Mouse (Mus musculus): ENCODE measurements around the gene Gkap1. TPM values are rescaled to one million over a fixed set of nuclear protein-coding genes. Genes with fewer than 3 reads are reported as not detected.

The Gkap1 gene
- polyA plus RNA-seq, 1 experiment from 2014 or later = 48.5 TPM

DNA sequence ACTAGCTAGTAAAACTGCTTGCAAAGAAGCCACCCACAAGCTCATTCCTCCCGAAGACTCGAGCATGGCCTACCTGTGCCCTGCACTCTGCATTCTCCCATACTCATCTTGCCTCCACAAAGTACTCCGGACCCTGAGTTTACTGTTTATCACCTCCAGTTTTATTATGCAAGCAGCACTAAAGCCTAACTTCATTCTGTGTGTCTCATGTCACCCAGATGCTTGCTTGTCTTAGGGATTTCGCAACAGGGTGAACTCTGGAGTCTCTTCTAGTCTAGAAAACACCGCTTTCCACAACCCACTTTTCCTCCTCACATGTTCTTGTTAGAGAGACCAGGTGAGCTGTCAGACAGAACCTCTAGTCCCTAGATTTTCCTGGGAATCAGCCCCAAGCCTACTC lies 26.5 kb downstream of the Gkap1 start:
- 95% methylated on average over 5 of the region's 5 CpGs for WGBS
- no peak for ATAC-seq (replicated peaks; ENCODE audit: low FRiP score)
- no peaks in the 10 kb centered on the region for H3K36me3 ChIP-seq (ENCODE audit: control insufficient read depth, insufficient read depth, low read length)

DNA sequence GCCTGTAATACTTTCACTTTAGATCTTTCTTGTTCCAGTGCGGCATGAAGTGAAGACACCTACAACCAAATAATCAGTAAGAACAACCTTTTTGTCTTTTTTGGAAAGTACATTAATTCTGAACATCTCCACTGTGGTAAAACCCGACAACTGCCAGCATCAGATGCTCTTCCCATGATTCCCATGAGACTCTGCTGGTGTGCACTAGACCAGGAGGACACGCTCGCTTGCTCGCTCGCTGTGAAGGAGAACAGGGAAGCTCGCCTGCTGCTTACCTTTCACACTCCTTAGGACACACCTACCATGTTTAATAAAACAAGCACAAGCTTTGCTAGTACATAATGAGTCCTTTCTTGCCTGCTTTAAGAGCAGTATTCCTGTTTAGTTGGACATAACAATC lies 39.0 kb downstream of the Gkap1 start:
- no peak for DNase-seq (ENCODE audit: low spot score)
- 93% methylated on average over 7 of the region's 7 CpGs for WGBS
- no peaks in the 10 kb centered on the region for H3K4me1 ChIP-seq (replicated peaks; ENCODE audit: control insufficient read depth, insufficient read depth, low read length)

More for the DNA sequence above, 26.5 kb downstream of the Gkap1 start:
- Histone ChIP-seq H3K9me3 (ENCODE audit: control insufficient read depth, low read length) (no peaks in the 10 kb centered on the region), H3K4me1 (replicated peaks; ENCODE audit: control insufficient read depth, insufficient read depth, low read length) (no peaks in the 10 kb centered on the region), H3K27ac (ENCODE audit: low read depth, low read length) (no peak overlapping the region), H3K4me2 (ENCODE audit: low read depth, low read length, severe bottlenecking) (no peak overlapping the region), H3K27me3 (ENCODE audit: control insufficient read depth, insufficient read depth, low read length) (no peaks in the 10 kb centered on the region), H3K9ac (ENCODE audit: low read length) (no peak overlapping the region), H3K4me3 (ENCODE audit: low read depth, low read length) (no peak overlapping the region)
- DNase-seq (ENCODE audit: low spot score) = no peak

DNA sequence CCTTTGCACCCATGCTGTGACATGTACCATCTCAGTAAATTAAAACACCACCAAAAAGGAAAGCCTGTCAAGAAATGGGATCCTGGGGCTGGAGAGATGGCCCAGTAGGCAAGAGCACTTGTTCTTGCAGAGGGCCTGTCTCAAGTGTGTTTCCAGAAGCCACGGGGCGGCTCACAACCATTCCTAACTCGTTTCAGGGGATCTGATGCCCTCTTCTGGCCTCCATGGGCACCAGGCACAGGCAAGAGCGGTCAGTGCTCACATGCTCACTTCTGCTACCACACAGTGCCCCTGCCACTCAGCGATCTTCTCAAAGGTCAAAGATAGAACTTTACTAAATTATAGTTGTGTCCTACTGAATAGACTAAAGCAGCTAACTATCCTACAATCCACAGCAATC lies 42.9 kb downstream of the Gkap1 start:
- H3K27me3 ChIP-seq (ENCODE audit: control insufficient read depth, insufficient read depth, low read length) = no peaks in the 10 kb centered on the region
- H3K4me2 ChIP-seq (ENCODE audit: low read depth, low read length, severe bottlenecking) = no peak overlapping the region
- no peaks in the 10 kb centered on the region for H3K4me1 ChIP-seq (replicated peaks; ENCODE audit: control insufficient read depth, insufficient read depth, low read length)
- ATAC-seq (replicated peaks; ENCODE audit: low FRiP score) (no peak), DNase-seq (ENCODE audit: low spot score) (peak; percentile 54)
- no peak overlapping the region for H3K27ac ChIP-seq (ENCODE audit: low read depth, low read length)
- no peak overlapping the region for H3K9ac ChIP-seq (ENCODE audit: low read length)
- WGBS = 50% methylated on average over 5 of the region's 5 CpGs
- no peaks in the 10 kb centered on the region for H3K36me3 ChIP-seq (ENCODE audit: control insufficient read depth, insufficient read depth, low read length)
- no peak overlapping the region for H3K4me3 ChIP-seq (ENCODE audit: low read depth, low read length)
- no peaks in the 10 kb centered on the region for H3K9me3 ChIP-seq (ENCODE audit: control insufficient read depth, low read length)

More for the DNA sequence above, 39.0 kb downstream of the Gkap1 start:
- Histone ChIP-seq H3K27me3 (ENCODE audit: control insufficient read depth, insufficient read depth, low read length) (no peaks in the 10 kb centered on the region), H3K36me3 (ENCODE audit: control insufficient read depth, insufficient read depth, low read length) (no peaks in the 10 kb centered on the region; the same call in 1 of the 2 replicates), H3K4me3 (ENCODE audit: low read depth, low read length) (no peak overlapping the region), H3K27ac (ENCODE audit: low read depth, low read length) (no peak overlapping the region), H3K4me2 (ENCODE audit: low read depth, low read length, severe bottlenecking) (no peak overlapping the region), H3K9me3 (ENCODE audit: control insufficient read depth, low read length) (no peaks in the 10 kb centered on the region), H3K9ac (ENCODE audit: low read length) (no peak overlapping the region)
- ATAC-seq (replicated peaks; ENCODE audit: low FRiP score) = no peak

DNA sequence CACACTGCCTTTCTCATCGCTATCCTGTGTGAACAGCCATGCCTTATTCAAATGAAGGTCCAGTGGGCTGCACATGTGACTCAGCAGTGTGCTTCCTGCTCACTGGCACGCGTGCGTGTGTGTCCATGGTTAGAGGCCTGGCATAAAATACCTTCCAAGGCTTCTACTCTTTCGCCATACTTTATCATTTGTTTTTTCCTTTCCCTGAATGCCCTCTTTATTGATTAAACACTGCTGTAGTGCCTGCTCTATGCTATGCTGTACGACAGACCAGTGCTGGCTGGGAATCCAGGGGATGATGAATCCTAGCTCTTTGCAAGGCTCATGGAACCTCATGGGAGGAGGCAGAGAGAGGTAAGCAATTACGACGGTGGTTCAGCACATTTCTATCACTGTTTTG lies 43.4 kb downstream of the Gkap1 start:
- Histone ChIP-seq H3K4me1 (replicated peaks; ENCODE audit: control insufficient read depth, insufficient read depth, low read length) (no peaks in the 10 kb centered on the region), H3K27me3 (ENCODE audit: control insufficient read depth, insufficient read depth, low read length) (no peaks in the 10 kb centered on the region), H3K27ac (ENCODE audit: low read depth, low read length) (no peak overlapping the region), H3K4me3 (ENCODE audit: low read depth, low read length) (no peak overlapping the region), H3K36me3 (ENCODE audit: control insufficient read depth, insufficient read depth, low read length) (no peaks in the 10 kb centered on the region), H3K9me3 (ENCODE audit: control insufficient read depth, low read length) (peaks cover 3% of the 10 kb centered on the region; the same call in 1 of the 2 replicates), H3K4me2 (ENCODE audit: low read depth, low read length, severe bottlenecking) (no peak overlapping the region), H3K9ac (ENCODE audit: low read length) (no peak overlapping the region)
- 92% methylated on average over 8 of the region's 8 CpGs for WGBS
- DNase-seq (ENCODE audit: low spot score) = no peak
- no peak for ATAC-seq (replicated peaks; ENCODE audit: low FRiP score)

DNA sequence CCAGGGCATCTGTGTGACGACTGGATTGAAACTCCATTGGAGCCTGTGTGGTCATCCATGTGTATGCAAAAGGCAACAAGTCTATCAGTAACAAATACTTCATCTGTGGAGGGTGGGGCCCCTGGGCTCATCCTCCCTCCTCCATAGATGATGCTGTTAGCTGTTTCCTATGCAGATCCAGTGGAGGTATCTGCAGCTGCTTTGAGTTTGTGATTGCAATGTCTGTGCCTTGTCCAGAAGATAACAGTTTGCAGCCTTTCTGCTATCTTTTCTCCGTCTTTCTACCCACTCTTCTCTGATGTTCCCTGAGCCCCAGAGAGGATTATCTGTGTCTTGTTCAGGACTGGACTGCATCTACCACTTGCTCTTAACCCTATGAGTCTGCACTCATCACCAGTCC lies 46.9 kb downstream of the Gkap1 start:
- no peak for ATAC-seq (replicated peaks; ENCODE audit: low FRiP score)
- 86% methylated on average over 2 of the region's 2 CpGs for WGBS
- no peaks in the 10 kb centered on the region for H3K27me3 ChIP-seq (ENCODE audit: control insufficient read depth, insufficient read depth, low read length)
- no peak overlapping the region for H3K9ac ChIP-seq (ENCODE audit: low read length)
- H3K4me2 ChIP-seq (ENCODE audit: low read depth, low read length, severe bottlenecking) = no peak overlapping the region
- peaks cover 3% of the 10 kb centered on the region; the same call in 1 of the 2 replicates for H3K9me3 ChIP-seq (ENCODE audit: control insufficient read depth, low read length)
- no peak overlapping the region for H3K27ac ChIP-seq (ENCODE audit: low read depth, low read length)
- DNase-seq (ENCODE audit: low spot score) = peak; percentile 9
- no peaks in the 10 kb centered on the region for H3K36me3 ChIP-seq (ENCODE audit: control insufficient read depth, insufficient read depth, low read length)
- no peak overlapping the region for H3K4me3 ChIP-seq (ENCODE audit: low read depth, low read length)
- no peaks in the 10 kb centered on the region for H3K4me1 ChIP-seq (replicated peaks; ENCODE audit: control insufficient read depth, insufficient read depth, low read length)

DNA sequence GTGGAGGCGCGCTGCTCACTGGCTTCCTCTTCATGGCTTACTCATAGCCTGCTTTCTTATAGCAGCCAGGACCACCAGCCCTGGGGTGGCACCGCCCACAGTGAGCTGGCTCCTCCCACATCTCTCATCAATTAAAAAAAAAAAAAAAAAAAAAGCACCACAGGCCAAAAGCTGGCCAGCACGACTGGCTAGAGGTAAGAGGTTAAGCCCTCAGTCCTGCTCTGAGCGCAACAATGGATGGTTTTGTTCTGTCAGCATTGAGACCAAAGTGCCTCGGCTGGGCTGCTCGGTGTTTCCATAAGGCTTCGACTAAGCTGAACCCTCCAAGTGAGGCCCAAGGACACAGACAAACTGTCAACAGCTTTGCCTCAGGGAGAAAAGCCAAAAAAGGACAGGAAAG lies 49.8 kb downstream of the Gkap1 start:
- H3K36me3 ChIP-seq (ENCODE audit: control insufficient read depth, insufficient read depth, low read length) = no peaks in the 10 kb centered on the region
- H3K4me1 ChIP-seq (replicated peaks; ENCODE audit: control insufficient read depth, insufficient read depth, low read length) = no peaks in the 10 kb centered on the region
- peaks cover 3% of the 10 kb centered on the region; the same call in 1 of the 2 replicates for H3K9me3 ChIP-seq (ENCODE audit: control insufficient read depth, low read length)
- H3K4me3 ChIP-seq (ENCODE audit: low read depth, low read length) = no peak overlapping the region
- no peak for DNase-seq (ENCODE audit: low spot score)
- H3K27ac ChIP-seq (ENCODE audit: low read depth, low read length) = no peak overlapping the region
- ATAC-seq (replicated peaks; ENCODE audit: low FRiP score) = no peak
- H3K9ac ChIP-seq (ENCODE audit: low read length) = no peak overlapping the region
- no peaks in the 10 kb centered on the region for H3K27me3 ChIP-seq (ENCODE audit: control insufficient read depth, insufficient read depth, low read length)
- H3K4me2 ChIP-seq (ENCODE audit: low read depth, low read length, severe bottlenecking) = no peak overlapping the region
- WGBS = 49% methylated on average over 8 of the region's 8 CpGs

DNA sequence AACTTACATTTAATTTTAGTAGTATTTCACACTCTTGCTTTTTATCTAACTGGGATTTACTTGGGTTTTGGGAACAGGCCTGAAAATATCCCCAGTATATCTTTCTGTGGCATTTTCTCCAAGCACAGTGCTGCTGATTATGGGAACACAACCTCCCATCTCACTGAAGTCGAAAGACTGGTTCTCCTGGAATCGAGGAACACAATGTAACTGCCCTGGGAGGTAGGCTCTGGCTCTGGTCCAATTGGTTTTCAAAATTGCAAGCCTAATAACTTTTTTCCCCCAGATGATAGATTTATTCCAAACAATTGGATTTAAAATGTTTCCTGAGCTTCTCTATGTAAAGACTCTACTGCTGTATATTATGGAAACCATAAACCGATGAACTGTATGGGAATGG lies 55.3 kb downstream of the Gkap1 start:
- H3K4me1 ChIP-seq (replicated peaks; ENCODE audit: control insufficient read depth, insufficient read depth, low read length) = 0 out of 2 replicates have a peak, but pooled peaks cover 3% of the 10 kb centered on the region
- no peaks in the 10 kb centered on the region for H3K27me3 ChIP-seq (ENCODE audit: control insufficient read depth, insufficient read depth, low read length)
- DNase-seq (ENCODE audit: low spot score) (no peak), ATAC-seq (replicated peaks; ENCODE audit: low FRiP score) (no peak)
- 90% methylated on average over 3 of the region's 3 CpGs for WGBS
- H3K4me3 ChIP-seq (ENCODE audit: low read depth, low read length) = no peak overlapping the region
- H3K27ac ChIP-seq (ENCODE audit: low read depth, low read length) = no peak overlapping the region
- H3K36me3 ChIP-seq (ENCODE audit: control insufficient read depth, insufficient read depth, low read length) = no peaks in the 10 kb centered on the region
- no peak overlapping the region for H3K9ac ChIP-seq (ENCODE audit: low read length)
- no peaks in the 10 kb centered on the region for H3K9me3 ChIP-seq (ENCODE audit: control insufficient read depth, low read length)
- no peak overlapping the region for H3K4me2 ChIP-seq (ENCODE audit: low read depth, low read length, severe bottlenecking)

DNA sequence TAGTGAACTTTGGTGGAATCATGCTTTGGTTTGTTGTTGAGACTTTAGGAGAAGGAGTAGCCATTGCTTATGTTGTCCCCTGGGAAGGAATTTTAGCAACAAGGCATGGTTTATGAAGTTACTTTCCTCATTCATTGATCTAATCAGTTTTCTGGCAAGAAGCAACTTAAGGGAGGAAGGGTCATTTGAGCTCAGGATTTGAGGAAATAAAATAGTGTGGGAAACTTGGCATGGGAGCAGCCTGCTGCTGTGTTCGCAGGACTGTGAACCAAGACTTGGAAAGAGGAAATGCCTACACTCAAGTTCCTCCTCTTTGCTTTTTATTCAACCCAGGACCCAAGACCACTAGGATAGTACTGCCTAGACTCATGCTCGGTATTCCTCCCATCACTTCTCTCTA lies 58.0 kb downstream of the Gkap1 start:
- Histone ChIP-seq H3K27ac (ENCODE audit: low read depth, low read length) (no peak overlapping the region), H3K4me3 (ENCODE audit: low read depth, low read length) (no peak overlapping the region), H3K27me3 (ENCODE audit: control insufficient read depth, insufficient read depth, low read length) (no peaks in the 10 kb centered on the region), H3K4me2 (ENCODE audit: low read depth, low read length, severe bottlenecking) (no peak overlapping the region), H3K9ac (ENCODE audit: low read length) (no peak overlapping the region), H3K9me3 (ENCODE audit: control insufficient read depth, low read length) (no peaks in the 10 kb centered on the region), H3K4me1 (replicated peaks; ENCODE audit: control insufficient read depth, insufficient read depth, low read length) (0 out of 2 replicates have a peak, but pooled peaks cover 4% of the 10 kb centered on the region), H3K36me3 (ENCODE audit: control insufficient read depth, insufficient read depth, low read length) (no peaks in the 10 kb centered on the region)
- DNase-seq (ENCODE audit: low spot score) (no peak), ATAC-seq (replicated peaks; ENCODE audit: low FRiP score) (no peak)
- 85% methylated on average over 2 of the region's 2 CpGs for WGBS

DNA sequence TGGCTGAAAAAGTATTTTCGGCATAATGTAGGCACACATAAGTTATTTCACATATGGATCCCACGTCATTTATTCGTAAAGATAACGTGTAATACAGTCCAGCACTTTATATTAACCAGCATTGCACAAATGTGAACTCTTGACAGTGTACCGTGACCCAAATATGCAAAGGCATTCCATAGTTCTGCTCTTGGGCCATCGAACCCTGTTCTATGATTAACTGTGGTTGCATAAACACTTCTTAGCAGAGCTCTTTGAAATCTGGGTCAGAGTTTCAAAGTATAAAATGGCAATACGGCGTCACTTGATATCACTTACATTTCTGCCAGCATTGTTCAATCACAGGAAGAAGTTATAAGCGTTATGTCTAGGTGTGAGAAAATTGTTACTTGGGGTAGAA lies 59.1 kb downstream of the Gkap1 start:
- no peak overlapping the region; the same call in 1 of the 2 replicates for H3K4me3 ChIP-seq (ENCODE audit: low read depth, low read length)
- peak overlapping the region; percentile 85; the same call in 1 of the 2 replicates for H3K4me2 ChIP-seq (ENCODE audit: low read depth, low read length, severe bottlenecking)
- H3K9me3 ChIP-seq (ENCODE audit: control insufficient read depth, low read length) = no peaks in the 10 kb centered on the region
- no peak for ATAC-seq (replicated peaks; ENCODE audit: low FRiP score)
- 94% methylated on average over 9 of the region's 9 CpGs for WGBS
- H3K36me3 ChIP-seq (ENCODE audit: control insufficient read depth, insufficient read depth, low read length) = no peaks in the 10 kb centered on the region
- peak overlapping the region; percentile 95; the same call in 1 of the 2 replicates for H3K9ac ChIP-seq (ENCODE audit: low read length)
- 0 out of 2 replicates have a peak, but pooled peaks cover 4% of the 10 kb centered on the region for H3K4me1 ChIP-seq (replicated peaks; ENCODE audit: control insufficient read depth, insufficient read depth, low read length)
- no peaks in the 10 kb centered on the region for H3K27me3 ChIP-seq (ENCODE audit: control insufficient read depth, insufficient read depth, low read length)
- no peak overlapping the region for H3K27ac ChIP-seq (ENCODE audit: low read depth, low read length)
- DNase-seq (ENCODE audit: low spot score) = no peak

Measured in forebrain, embryonic 11.5 days (tissue).